ENCODE assay signal across 17 mouse cellular contexts in the genomic region with DNA sequence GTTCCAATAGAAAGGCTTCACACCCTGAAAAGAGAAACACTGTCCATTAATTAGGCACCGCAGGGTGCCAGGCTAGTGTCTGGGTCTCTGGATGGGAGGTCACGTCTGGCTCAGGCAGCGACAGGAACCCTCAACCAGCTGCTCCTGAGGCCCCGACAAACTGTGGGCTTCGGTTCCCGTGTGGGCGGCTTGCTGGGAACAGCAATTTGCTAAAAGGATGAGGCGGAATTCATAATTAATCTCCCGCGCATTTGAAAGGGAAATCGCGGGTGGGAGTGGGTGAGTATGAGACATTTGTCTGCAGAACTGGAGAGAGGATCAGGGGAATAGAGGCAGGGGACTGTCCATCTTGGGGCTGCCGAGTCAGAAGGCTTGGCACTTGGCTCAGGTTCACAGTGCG. TPM values are rescaled to one million over a fixed set of nuclear protein-coding genes. Genes with fewer than 3 reads are reported as not detected.
DNase-seq lines count a peak whose midpoint lies in the region; ATAC-seq lines count a peak whose summit lies in the region.
"Had no signal": no experiment of that assay in that cellular context is flagged by ENCODE, and none has a peak within 500 bp of the region (broad histone marks: within the 10 kb centered on the region; RNA-seq: fewer than 3 reads in every experiment).

No protein-coding gene starts in this region.

- no peaks in the 10 kb centered on the region for H3K9me3 ChIP-seq in forebrain, embryonic 12.5 days
- H3K9me3 ChIP-seq in forebrain, embryonic 15.5 days, result no peaks in the 10 kb centered on the region
- H3K9me3 ChIP-seq: hindbrain, embryonic 10.5 days had no signal

- H3K4me3 ChIP-seq in forebrain, embryonic 12.5 days (replicated peaks), result no peak overlapping the region
- H3K4me3 ChIP-seq in forebrain, embryonic 15.5 days, result no peak overlapping the region
- H3K4me3 ChIP-seq: heart, adult 2 months; hindbrain, embryonic 10.5 days; megakaryocyte, embryonic 14.5 days had no signal

- H3K9ac ChIP-seq in forebrain, embryonic 12.5 days, result peak overlapping the region; percentile 30; the same call in 1 of the 2 replicates
- no peak overlapping the region for H3K9ac ChIP-seq in forebrain, embryonic 15.5 days (replicated peaks)

- peaks cover 36% of the 10 kb centered on the region for H3K27me3 ChIP-seq in forebrain, embryonic 12.5 days
- H3K27me3 ChIP-seq in forebrain, embryonic 15.5 days, result 0 out of 2 replicates have a peak, but pooled peaks cover 3% of the 10 kb centered on the region

- H3K4me2 ChIP-seq in forebrain, embryonic 12.5 days, result no peak overlapping the region
- H3K4me2 ChIP-seq in forebrain, embryonic 15.5 days (replicated peaks), result no peak overlapping the region

- peaks cover 38% of the 10 kb centered on the region for H3K4me1 ChIP-seq in forebrain, embryonic 12.5 days
- peaks cover 39% of the 10 kb centered on the region for H3K4me1 ChIP-seq in forebrain, embryonic 15.5 days

- H3K36me3 ChIP-seq in forebrain, embryonic 12.5 days (replicated peaks), result no peaks in the 10 kb centered on the region
- H3K36me3 ChIP-seq in forebrain, embryonic 15.5 days, result no peaks in the 10 kb centered on the region
- H3K36me3 ChIP-seq: hindbrain, embryonic 10.5 days had no signal

- 39% methylated on average over 14 of the region's 14 CpGs for WGBS in forebrain, embryonic 12.5 days
- 26% methylated on average over 14 of the region's 14 CpGs for WGBS in forebrain, embryonic 15.5 days

- ATAC-seq in forebrain, embryonic 12.5 days (ENCODE audit: low FRiP score), result no peak
- ATAC-seq in forebrain, embryonic 15.5 days (replicated peaks), result no peak

- DNase-seq in lung, postnatal 10 days, result peak; percentile 1
- DNase-seq in lung, adult 18-20 months, result no peak
- peak; percentile 77 for DNase-seq in right cerebral cortex, adult 18-20 months
- DNase-seq in right cerebral cortex, postnatal 36 days (ENCODE audit: low spot score in 2 of 2), result no peak
- DNase-seq in kidney, adult 9 months, result no peak
- DNase-seq: adrenal gland, adult 2 months; cerebellum, adult 9-11 months; gastrocnemius, postnatal 25 days; heart, adult 2 months; kidney, adult 18-20 months; kidney, postnatal 10 days; liver had no signal

- no peak overlapping the region for H3K27ac ChIP-seq in forebrain, embryonic 12.5 days
- H3K27ac ChIP-seq in forebrain, embryonic 15.5 days (replicated peaks), result no peak overlapping the region
- H3K27ac ChIP-seq: heart, adult 2 months; hindbrain, embryonic 10.5 days had no signal

RNA-seq across cellular contexts. Expression of a gene that starts 16.7 kb away (rescaled TPM):
- polyA plus RNA-seq in forebrain, embryonic 12.5 days (2016; fragmentation: Nextera tagmentation; extraction: Ambion mirVana), result 9.8 and 11.0 TPM in 2 replicates
- polyA plus RNA-seq in forebrain, embryonic 15.5 days (2015; fragmentation: Nextera tagmentation; extraction: Ambion mirVana), result 30.8 and 32.1 TPM in 2 replicates

RNA-seq across cellular contexts. Expression of a gene that starts 27.4 kb away (rescaled TPM):
- 8.7 and 11.6 TPM in 2 replicates for polyA plus RNA-seq in forebrain, embryonic 12.5 days (2016; fragmentation: Nextera tagmentation; extraction: Ambion mirVana)
- polyA plus RNA-seq in forebrain, embryonic 15.5 days (2015; fragmentation: Nextera tagmentation; extraction: Ambion mirVana), result 32.6 and 36.0 TPM in 2 replicates
- polyA plus RNA-seq: liver, embryonic 16.5 days had no signal

RNA-seq across cellular contexts. Expression of a gene that starts 39.2 kb away (rescaled TPM):
- 29.2 and 32.8 TPM in 2 replicates for polyA plus RNA-seq in forebrain, embryonic 12.5 days (2016; fragmentation: Nextera tagmentation; extraction: Ambion mirVana)
- polyA plus RNA-seq in forebrain, embryonic 15.5 days (2015; fragmentation: Nextera tagmentation; extraction: Ambion mirVana), result 46.3 TPM in 2 replicates

Comparison
In these comparisons a context has a peak if more than half of its experiments do, and no peak if none do; other contexts are left out.
1. DNase-seq: peak in lung, postnatal 10 days (single experiment) and right cerebral cortex, adult 18-20 months (single experiment); none in lung, adult 18-20 months (0 of 2), right cerebral cortex, postnatal 36 days (0 of 2) and kidney, adult 9 months (single experiment).